Mouse (Mus musculus): ENCODE data around the gene Pqlc3.

DNA sequence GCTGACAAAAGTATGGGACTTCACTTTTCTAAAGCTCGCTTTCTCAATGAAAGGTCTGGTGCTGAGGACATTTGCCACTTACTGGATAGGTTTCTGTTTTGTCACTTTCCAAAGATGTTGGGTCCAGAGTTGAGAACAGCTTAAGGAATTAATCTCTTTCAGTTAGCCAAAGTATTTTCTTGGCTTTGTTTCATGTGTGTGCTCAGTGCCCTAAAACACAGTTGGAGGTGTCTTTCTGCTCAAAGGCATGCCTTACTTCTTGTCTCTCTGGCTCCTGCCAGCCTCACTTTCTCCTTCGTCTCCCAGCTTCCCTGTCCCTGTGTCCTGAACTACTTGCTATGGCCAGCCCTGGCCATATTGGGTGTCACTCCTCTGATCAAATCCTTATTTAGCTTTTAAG is 8.8 kb downstream of the Pqlc3 start:
- no peak for TF ChIP-seq CTCF (IDR thresholded peaks at IDR 0.05; ENCODE audit: extremely low read depth, insufficient read length, insufficient replicate concordance, low read depth, low read length)
- TF ChIP-seq POLR2A (IDR thresholded peaks at IDR 0.05; ENCODE audit: low read depth, low read length) = no peak

All from small intestine, adult 2 months (tissue).